Mouse (Mus musculus): Measurements from ENCODE around the gene Gm9602. TPM values are rescaled to one million over a fixed set of nuclear protein-coding genes. Genes with fewer than 3 reads are reported as not detected.
"Not testable (repeated sequence)": the region's sequence is repeated elsewhere in the genome, so short reads cannot be mapped to it uniquely, and the experiment has no call there.

Gene Gm9602
- not detected in 2 replicates for polyA plus RNA-seq (2016; fragmentation: Nextera tagmentation; extraction: Ambion mirVana)

DNA sequence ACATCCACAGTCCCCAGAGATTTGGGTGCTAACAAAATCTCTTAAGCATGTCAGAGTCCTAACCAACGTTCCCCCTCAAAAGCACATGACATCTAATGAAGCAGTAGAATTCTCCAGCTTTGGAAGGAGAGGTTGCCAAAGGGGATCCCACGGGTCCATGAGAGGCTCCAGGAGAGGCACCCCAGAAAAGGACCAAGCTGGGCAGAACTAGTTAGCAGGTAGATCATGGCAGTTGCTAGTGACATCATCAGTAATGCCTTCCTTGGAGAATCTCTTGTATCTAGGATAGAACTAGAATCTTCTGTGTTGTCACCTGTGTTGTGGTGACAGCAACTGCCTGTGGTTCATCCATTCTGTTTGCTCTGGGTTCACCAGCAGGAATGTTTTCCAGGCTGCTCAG, at the start of gene Gm9602:
Gene Gm9602, plus strand, starts transcription at position 301 of the 400 bp plus-strand sequence.
- not testable (repeated sequence) for H3K27me3 ChIP-seq; ATAC-seq (ENCODE audit: low FRiP score); H3K4me3 ChIP-seq (replicated peaks); H3K4me1 ChIP-seq; H3K9me3 ChIP-seq; H3K27ac ChIP-seq; H3K4me2 ChIP-seq; H3K9ac ChIP-seq; H3K36me3 ChIP-seq (replicated peaks)
- 79% methylated on average over 1 of the region's 2 CpGs for WGBS

DNA sequence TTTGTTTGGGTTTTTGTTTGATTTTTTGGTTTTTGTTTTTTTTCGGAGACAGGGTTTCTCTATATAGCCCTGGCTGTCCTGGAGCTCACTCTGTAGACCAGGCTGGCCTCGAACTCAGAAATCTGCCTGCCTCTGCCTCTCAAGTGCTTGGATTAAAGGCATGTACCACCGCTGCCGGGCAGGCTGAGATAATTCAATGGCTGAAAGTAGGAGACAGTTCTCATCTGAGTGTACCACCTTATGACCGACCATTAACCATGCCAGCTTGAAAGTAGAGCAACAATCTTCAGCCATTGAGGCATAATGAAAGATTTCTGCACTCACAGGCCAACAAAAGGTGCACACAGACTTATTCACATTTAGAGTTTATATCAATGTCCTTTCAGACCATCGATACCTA, 30.3 kb downstream of the Gm9602 start:
- not testable (repeated sequence) for ATAC-seq (ENCODE audit: low FRiP score); H3K4me1 ChIP-seq; H3K27me3 ChIP-seq; H3K9ac ChIP-seq; H3K36me3 ChIP-seq (replicated peaks); H3K27ac ChIP-seq; H3K4me2 ChIP-seq; H3K4me3 ChIP-seq (replicated peaks); H3K9me3 ChIP-seq
- WGBS: 85% methylated on average over 6 of the region's 6 CpGs

DNA sequence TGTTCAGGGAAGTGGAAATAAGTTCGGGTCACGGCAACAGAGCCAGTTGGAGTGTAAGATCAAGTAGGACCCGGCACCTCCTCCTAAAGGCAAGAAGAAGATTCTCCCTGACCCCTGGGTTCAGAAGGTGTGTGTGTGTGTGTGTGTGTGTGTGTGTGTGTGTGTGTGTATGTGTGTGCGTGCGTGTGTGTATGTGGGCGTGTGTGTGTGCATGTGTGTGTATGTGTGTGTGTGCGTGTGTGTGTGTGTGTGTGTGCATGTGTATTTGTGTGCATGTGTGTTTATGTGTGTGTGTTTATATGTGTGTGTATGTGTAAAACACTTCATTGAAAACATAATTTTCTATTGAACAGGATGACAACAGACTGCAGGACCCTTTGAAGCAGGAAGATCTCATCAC, 45.8 kb downstream of the Gm9602 start:
- H3K9me3 ChIP-seq; H3K27ac ChIP-seq; H3K27me3 ChIP-seq; H3K4me1 ChIP-seq; H3K4me2 ChIP-seq; H3K9ac ChIP-seq; H3K4me3 ChIP-seq (replicated peaks); H3K36me3 ChIP-seq (replicated peaks); ATAC-seq (ENCODE audit: low FRiP score): not testable (repeated sequence)
- WGBS: 80% methylated on average over 4 of the region's 7 CpGs

Other genes with a start within 250 kb of the Gm9602 start
- gene Gm3047, start 220.9 kb upstream of the Gm9602 start, polyA plus RNA-seq (2016; fragmentation: Nextera tagmentation; extraction: Ambion mirVana): not detected in 2 replicates
- gene Gm8159, start 144.0 kb upstream of the Gm9602 start, polyA plus RNA-seq (2016; fragmentation: Nextera tagmentation; extraction: Ambion mirVana): not detected in 2 replicates
- gene Gm3239, start 112.1 kb upstream of the Gm9602 start, polyA plus RNA-seq (2016; fragmentation: Nextera tagmentation; extraction: Ambion mirVana): 0.23 TPM in 1 of 2 replicates, not detected in the other
- not detected in 2 replicates for gene Gm7876, start 67.1 kb upstream of the Gm9602 start, polyA plus RNA-seq (2016; fragmentation: Nextera tagmentation; extraction: Ambion mirVana)
- gene Gm3252, start 49.6 kb upstream of the Gm9602 start, polyA plus RNA-seq (2016; fragmentation: Nextera tagmentation; extraction: Ambion mirVana): 0.99 and 1.3 TPM in 2 replicates
- gene Gm3269, start 61.8 kb downstream of the Gm9602 start, polyA plus RNA-seq (2016; fragmentation: Nextera tagmentation; extraction: Ambion mirVana): not detected in 2 replicates
- gene Gm3264, start 79.2 kb downstream of the Gm9602 start, polyA plus RNA-seq (2016; fragmentation: Nextera tagmentation; extraction: Ambion mirVana): 0.49 and 1.9 TPM in 2 replicates
- gene Gm3278, start 116.1 kb downstream of the Gm9602 start, polyA plus RNA-seq (2016; fragmentation: Nextera tagmentation; extraction: Ambion mirVana): 0.15 TPM in 1 of 2 replicates, not detected in the other
- gene Gm8297, start 207.6 kb downstream of the Gm9602 start, polyA plus RNA-seq (2016; fragmentation: Nextera tagmentation; extraction: Ambion mirVana): not detected in 2 replicates
- gene Gm3298, start 239.6 kb downstream of the Gm9602 start, polyA plus RNA-seq (2016; fragmentation: Nextera tagmentation; extraction: Ambion mirVana): 0.58 TPM in 1 of 2 replicates, not detected in the other

Data from forebrain, embryonic 12.5 days (tissue).